Mouse (Mus musculus): ENCODE measurements around the gene Gstp2.
A peak's percentile ranks its signal among the peaks of the same experiment; 100 is the strongest.
"Not testable (repeated sequence)": the region's sequence is repeated elsewhere in the genome, so short reads cannot be mapped to it uniquely, and the experiment has no call there.

Gstp2 gene

GRCm38 (mm10) chr19:4051741-4052515 is 6.1 kb upstream of the Gstp2 start:
- DNase-seq (ENCODE audit: low read depth, low spot score), result peak; percentile 69

GRCm38 (mm10) chr19:4051016-4051415 is 5.2 kb upstream of the Gstp2 start:
- DNase-seq (ENCODE audit: low read depth, low spot score), result peak; percentile 62

GRCm38 (mm10) chr19:4049069-4049468 is 3.2 kb upstream of the Gstp2 start:
- DNase-seq (ENCODE audit: low read depth, low spot score), result not testable (repeated sequence)

- DNase-seq (ENCODE audit: low read depth, low spot score), result peak; percentile 92
Measured at GRCm38 (mm10) chr19:4047859-4048258, 2.0 kb upstream of the Gstp2 start.

DNA sequence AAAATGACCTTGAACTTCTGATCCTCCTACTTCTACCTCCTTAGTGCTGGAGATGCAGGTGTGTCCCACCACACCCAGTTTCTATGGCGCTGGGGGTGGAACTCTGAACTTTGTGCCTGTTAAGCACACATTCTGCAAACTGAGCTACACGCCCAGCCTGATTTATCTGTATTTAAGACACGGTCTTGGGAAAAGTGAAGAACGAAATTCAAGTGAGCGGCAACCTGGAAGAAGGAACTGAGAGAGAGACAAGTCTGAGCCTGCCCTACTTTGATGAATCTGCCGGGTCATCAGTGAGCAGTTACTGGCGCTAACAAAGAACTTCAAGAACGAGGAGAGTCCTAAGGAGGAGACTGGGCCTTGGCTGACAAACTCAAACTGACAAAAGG is 1.0 kb upstream of the Gstp2 start:
- DNase-seq (ENCODE audit: low read depth, low spot score), result peak; percentile 91

DNA sequence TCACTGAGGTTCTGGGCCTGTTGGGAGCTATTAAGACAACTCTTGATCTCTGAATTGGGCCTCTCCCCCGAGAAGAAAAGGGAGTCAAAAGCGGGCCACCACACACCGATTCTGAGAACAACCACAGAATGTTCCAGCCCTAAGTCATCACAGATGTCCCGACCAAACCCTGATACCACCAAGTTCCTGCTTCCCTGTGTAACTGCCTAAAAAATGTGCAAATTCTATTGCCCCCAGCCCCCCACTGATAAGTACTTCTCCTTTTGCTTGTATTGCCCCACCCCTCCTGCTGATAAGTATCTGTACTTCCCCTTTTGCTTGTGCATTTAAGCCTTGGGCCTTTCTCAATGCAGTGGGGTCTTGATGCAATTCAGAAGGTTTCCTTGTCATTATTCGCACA is 1.7 kb downstream of the Gstp2 start:
- DNase-seq (ENCODE audit: low read depth, low spot score), result not testable (repeated sequence)

DNA sequence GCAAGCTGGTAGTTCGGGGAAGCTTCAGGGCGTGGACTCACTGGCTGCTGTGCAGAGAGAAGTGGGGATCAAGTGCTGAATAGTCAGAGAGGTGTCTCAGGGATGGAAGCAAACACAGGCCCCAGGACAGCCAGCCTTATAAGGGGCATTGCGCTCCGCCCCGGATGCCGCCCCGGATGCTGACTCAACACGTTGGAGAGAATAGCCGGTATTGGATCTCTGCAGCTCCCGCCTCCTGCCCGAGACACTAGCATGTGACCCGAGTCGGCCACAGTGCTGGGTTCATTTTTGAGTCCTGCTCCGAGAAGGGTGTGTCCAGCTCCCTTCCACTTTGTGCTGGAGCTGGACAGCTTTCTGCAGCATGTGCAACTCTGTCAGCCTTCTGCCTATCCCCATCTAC is 3.7 kb downstream of the Gstp2 start:
- DNase-seq (ENCODE audit: low read depth, low spot score), result peak; percentile 76

- not testable (repeated sequence) for DNase-seq (ENCODE audit: low read depth, low spot score)
Measured at GRCm38 (mm10) chr19:4041500-4041899, 4.3 kb downstream of the Gstp2 start.

DNA sequence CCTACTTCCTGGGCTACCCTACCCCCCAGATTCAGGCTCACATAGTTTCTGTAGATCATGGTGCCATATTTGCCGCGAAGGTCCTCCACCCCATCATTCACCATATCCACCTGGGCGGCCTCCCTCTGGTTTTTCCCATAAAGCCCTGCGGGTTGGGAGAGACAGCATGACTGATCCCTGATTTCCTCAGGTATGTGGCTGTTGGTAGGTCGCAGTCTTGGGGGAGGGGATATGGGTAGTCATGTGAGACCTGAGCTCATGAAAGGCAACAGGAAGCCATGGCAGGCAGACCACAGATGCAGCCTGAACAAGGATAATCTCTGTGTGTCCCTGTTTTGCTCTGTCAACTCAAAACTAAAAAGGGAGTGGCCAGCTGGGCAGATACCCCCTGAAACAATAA is 4.9 kb downstream of the Gstp2 start:
- not testable (repeated sequence) for DNase-seq (ENCODE audit: low read depth, low spot score)

DNA sequence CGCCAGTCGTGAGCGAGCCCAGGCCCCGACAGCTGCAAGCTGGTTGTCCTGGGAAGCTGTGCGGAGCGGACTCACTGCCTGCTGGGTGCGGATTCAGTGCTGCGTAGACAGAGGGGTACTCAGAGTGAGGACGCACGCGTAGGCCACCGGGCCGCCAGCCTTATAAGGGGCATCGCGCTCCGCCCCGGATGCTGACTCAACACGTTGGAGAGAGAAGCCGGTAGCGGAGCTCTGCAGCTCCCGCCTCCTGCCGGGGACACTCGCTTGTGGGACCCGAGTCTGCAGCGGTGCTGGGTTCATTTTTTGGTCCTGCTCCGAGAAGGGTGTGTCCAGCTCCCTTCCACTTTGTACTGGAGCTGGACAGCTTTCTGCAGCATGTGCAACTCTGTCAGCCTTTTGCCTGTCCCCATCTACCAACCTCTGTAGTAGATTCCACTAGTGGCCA is 8.0 kb downstream of the Gstp2 start, which contains the start of gene Gstp1:
TSS of gene Gstp1 (minus strand) at position 198 of the 445 bp plus-strand sequence.
- peak; percentile 70 for DNase-seq (ENCODE audit: low read depth, low spot score)

DNA sequence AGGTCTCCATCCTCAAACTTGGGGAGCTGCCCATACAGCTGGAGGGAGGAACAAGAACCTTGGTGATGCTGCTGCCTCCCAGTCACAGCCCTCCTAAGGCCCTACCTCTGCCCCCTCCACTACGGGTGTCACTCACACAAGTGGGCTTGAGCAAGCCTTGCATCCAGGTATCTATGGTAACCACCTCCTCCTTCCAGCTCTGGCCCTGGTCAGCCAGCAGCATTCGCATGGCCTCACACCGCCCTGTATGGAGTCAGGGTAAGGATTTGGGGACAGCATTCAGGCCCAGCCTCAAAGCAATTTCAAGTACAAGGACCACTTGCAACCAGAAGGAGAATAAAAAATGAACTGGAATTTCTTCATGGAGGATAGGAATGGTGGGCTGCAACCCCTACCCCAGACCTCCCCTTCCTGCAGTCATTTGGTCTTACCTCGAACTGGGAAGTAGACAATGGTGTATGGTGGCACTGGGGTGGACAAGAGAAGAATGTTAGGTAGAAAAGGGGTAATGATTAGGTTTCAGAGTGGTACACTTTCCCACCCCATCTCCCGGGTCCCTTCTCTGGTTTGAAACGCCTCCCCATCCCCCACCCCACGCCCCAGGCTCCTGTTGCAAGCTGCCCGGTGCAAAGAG is 8.6 kb downstream of the Gstp2 start:
- not testable (repeated sequence) for DNase-seq (ENCODE audit: low read depth, low spot score)

DNA sequence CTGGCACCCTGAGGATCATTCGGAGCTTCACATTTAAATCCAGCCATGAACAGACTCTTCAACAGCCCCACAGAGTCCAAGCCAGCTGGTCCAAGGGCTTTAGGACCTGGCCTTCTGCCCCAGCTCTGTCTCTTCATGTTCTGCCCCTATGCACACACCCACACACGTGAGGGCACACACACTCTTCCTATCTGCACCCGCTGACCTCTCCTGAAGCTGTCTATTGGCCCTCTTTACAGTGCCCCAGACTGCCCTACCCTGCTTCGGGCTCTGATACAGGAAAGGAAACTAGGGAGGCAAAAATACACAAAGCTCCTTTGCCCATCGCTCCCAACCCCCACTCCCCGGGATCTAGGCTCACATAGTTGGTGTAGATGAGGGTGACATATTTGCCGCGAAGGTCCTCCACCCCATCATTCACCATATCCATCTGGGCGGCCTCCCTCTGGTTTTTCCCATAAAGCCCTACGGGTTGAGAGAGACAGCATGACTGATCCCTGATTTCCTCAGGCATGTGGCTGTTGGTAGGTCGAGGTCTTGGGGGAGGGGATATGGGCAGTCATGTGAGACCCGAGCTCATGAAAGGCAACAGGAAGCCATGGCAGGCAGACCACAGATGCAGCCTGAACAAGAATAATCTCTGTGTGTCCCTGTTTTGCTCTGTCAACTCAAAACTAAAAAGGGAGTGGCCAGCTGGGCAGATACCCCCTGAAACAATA is 9.3 kb downstream of the Gstp2 start:
- DNase-seq (ENCODE audit: low read depth, low spot score), result no peak

- DNase-seq (ENCODE audit: low read depth, low spot score), result no peak
Measured at GRCm38 (mm10) chr19:4033742-4034141, 12.1 kb downstream of the Gstp2 start.

- DNase-seq (ENCODE audit: low read depth, low spot score), result no peak
Measured at GRCm38 (mm10) chr19:4033298-4033697, 12.5 kb downstream of the Gstp2 start.

DNA sequence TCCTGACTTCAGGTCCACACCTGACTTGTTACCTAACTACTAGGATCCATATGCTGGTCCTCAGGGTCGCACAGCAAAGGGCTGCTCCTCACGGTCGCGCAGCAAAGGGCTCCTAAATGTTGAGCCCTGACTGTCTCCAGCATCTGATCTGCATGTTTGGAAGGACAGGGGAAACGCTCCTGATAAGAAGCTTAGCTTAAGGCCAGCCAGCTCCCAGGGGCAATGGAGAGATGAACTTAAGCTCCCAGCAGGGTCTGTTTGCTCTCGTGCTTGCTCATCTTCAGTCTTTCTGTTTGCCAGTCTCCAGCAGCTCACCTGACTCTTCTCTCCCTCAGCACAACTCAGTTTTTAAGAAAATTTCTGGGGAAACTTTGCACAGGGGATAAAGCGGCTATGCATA is 13.2 kb downstream of the Gstp2 start:
- no peak for DNase-seq (ENCODE audit: low read depth, low spot score)

GRCm38 (mm10) chr19:4027576-4027975 is 18.2 kb downstream of the Gstp2 start:
- no peak for DNase-seq (ENCODE audit: low read depth, low spot score)

GRCm38 (mm10) chr19:4023185-4023584 is 22.6 kb downstream of the Gstp2 start:
- DNase-seq (ENCODE audit: low read depth, low spot score), result no peak

DNA sequence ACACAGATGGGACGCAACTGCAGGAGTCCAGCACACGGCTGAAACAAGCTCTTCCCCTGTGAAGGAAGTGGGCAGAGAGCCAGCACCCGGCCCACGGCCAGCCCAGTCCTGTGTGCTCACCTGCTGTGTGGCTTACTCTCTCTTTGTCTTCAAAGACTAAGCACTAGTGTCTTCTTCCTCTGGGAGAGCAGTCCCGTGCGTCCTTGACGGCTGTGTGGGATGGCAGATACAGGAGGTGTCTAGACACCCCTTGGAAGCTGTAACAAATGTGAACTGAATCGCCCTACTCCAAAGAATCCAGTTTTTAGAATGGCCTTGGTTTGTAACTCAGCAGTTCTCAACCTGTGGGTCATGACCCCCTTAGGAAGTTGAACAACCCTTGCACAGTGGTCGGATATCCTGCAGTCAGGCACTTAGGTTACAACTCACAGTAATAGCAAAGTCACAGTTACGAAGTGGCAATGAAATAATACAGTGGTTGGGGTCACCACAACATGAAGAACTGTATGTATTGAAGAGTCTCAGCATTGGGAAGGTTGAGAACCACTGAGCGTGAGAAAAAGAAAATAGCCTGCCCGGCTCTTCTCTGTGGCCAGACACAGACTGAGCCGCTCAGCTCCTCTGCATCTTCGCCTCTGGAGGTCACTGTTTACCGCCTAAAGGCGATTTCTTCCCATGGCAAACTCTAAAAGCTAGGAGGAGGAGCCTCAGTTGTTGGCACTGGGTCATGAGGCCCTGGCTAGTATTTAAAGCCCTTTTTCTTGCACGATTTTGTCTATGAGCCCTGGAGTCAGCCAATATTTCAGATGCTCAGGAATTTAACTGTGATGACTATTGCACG is 26.9 kb downstream of the Gstp2 start:
- DNase-seq (ENCODE audit: low read depth, low spot score), result peak; percentile 85

DNA sequence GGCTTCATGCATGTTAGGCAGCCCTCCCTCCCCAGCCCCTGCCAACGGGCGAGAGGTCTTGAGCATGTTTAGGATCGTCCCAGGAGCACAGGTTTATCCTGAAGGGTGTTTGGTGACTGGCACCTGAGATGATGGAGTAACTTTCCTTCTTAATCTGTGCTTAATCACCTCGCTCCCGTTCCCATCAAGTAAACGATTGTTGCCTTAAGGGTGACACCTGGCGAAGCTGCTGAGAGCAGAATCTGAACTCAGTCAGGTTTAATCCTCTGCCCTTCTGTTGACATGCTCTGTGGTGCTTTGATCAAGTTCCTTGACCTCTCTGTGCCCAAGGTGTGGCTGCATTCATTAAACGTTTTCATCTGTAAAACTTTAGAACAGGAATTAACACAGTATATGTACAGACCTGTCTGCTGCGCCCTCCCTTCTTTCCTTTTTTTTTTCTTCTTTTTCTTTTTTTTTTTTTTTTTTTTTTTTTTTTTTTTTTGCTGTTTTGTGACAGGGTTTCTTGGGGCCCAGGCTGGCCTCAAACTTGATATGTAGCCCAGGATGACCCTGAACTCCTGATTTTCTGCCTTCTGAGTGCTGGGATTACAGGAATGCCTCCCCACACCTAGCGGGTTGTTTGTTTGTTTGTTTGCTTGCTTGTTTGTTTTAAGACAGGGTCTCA is 27.8 kb downstream of the Gstp2 start:
- no peak for DNase-seq (ENCODE audit: low read depth, low spot score)

DNA sequence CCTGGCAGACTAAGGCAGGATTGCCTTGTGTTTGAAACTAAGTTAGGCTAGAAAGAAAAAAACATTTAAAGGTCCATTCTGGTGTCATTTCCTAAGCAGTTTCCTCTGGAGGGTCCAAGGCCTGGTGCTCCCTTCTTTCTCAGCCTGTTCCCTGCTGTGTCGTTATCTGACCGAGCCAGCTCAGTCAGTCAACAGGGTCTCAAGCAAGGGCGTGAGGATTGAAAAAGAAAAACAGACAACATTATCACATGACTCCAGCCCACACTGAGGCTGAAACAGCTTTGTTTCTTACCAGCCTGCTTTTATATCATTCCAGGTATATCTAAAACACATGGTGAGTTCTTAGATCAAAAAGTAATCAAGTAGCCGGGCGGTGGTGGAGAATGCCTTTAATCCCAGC is 30.2 kb downstream of the Gstp2 start:
- no peak for DNase-seq (ENCODE audit: low read depth, low spot score)

- DNase-seq (ENCODE audit: low read depth, low spot score), result no peak
Measured at GRCm38 (mm10) chr19:4014802-4015201, 31.0 kb downstream of the Gstp2 start.
